Mouse (Mus musculus) thymus, adult 2 months (tissue): ENCODE measurements around the gene Gpr26.

Experiments used
- CTCF ChIP-seq: fragments of 200-500 bp; IDR thresholded peaks from 2 replicates; pipeline ENCODE4 v1.5.1; 2012; ENCODE audit warnings: mild to moderate bottlenecking, control low read depth, low read length, moderate library complexity, borderline replicate concordance; ENCODE audit not compliant: control insufficient read depth, poor library complexity, insufficient read depth; ENCODE audit errors: extremely low read depth
- POLR2A ChIP-seq: fragments of 200-500 bp; IDR thresholded peaks from 2 replicates; pipeline ENCODE4 v1.6.1; 2012; ENCODE audit warnings: mild to moderate bottlenecking, low read length, control low read depth, moderate library complexity; ENCODE audit not compliant: control insufficient read depth, poor library complexity, insufficient read depth; ENCODE audit errors: extremely low read depth

DNA sequence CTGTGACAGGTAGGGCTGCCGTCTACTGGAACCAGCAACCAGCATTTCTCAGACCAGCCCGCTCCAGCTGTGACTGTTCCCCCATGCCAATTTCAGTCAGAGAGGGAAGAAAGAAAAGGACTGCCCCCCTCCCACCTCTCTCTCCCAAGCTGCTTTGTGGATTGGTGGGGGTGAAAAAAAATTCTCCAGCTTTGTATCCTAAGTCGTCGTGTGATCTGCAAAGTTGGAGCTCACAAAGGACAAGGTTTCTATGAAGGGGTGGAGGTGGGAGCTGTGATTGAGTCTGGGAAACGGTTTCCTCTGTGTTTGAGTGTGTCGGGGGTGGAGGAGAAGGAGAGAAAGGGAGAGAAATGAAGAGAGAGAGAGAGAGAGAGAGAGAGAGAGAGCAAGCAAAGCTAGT, 9.6 kb downstream of the Gpr26 start:
- TF ChIP-seq POLR2A (no peak), CTCF (no peak)
